Mouse (Mus musculus): Measurements from ENCODE around the gene Rhox11.

- TF ChIP-seq ZKSCAN1 (IDR thresholded peaks at IDR 0.05; ENCODE audit: low read depth, low read length): no peak
- TF ChIP-seq CTCF (IDR thresholded peaks at IDR 0.05 in 2 of 3, conservative IDR thresholded peaks at IDR 0.05 in 1 of 3; ENCODE audit: control insufficient read depth in 1 of 3, insufficient read depth in 1 of 3, low read depth in 2 of 3, low read length in 3 of 3, poor library complexity in 1 of 3, severe bottlenecking in 1 of 3): peak; percentile 31 to 56 (median 36); a peak in 5 of 6 replicates
- TF ChIP-seq ETS1 (IDR thresholded peaks at IDR 0.05; ENCODE audit: low read depth, low read length): no peak
- no peak for TF ChIP-seq SIN3A (IDR thresholded peaks at IDR 0.05; ENCODE audit: low read length)
- no peak for TF ChIP-seq NELFE (IDR thresholded peaks at IDR 0.05; ENCODE audit: low read depth, low read length)
- TF ChIP-seq GABPA (IDR thresholded peaks at IDR 0.05; ENCODE audit: low read depth, low read length): no peak
- TF ChIP-seq NRF1 (IDR thresholded peaks at IDR 0.05; ENCODE audit: insufficient read depth, low read depth, low read length, poor library complexity, severe bottlenecking): no peak
These were observed 715 bp downstream of the Rhox11 start for GRCm38 (mm10) chrX:38084226-38084625.

Measured in MEL (cell line).